Mouse (Mus musculus) kidney, adult 2 months (tissue): ENCODE results near the gene Mad2l2.

Experiments
- CTCF ChIP-seq: fragments of 200-500 bp; conservative IDR thresholded peaks from 2 replicates; pipeline ENCODE4 v1.5.1; 2011; ENCODE audit warnings: low read depth, mild to moderate bottlenecking, control low read depth, low read length, moderate library complexity, mixed read lengths; ENCODE audit not compliant: insufficient read depth, insufficient read length
- POLR2A ChIP-seq: fragments of 200-500 bp; IDR thresholded peaks from one replicate; pipeline ENCODE4 v1.6.1; 2011; ENCODE audit warnings: low read depth, low read length, control low read depth

GRCm38 (mm10) chr4:148168287-148168686 is 38.1 kb downstream of the Mad2l2 start:
- TF ChIP-seq CTCF (peak; percentile 80), POLR2A (no peak)
